Mouse (Mus musculus): Measurements from ENCODE around the gene Strip2. TPM values are rescaled to one million over a fixed set of nuclear protein-coding genes. Genes with fewer than 3 reads are reported as not detected.

Strip2 gene
- polyA plus RNA-seq, 1 experiment from 2014 or later = 3.4 TPM

DNA sequence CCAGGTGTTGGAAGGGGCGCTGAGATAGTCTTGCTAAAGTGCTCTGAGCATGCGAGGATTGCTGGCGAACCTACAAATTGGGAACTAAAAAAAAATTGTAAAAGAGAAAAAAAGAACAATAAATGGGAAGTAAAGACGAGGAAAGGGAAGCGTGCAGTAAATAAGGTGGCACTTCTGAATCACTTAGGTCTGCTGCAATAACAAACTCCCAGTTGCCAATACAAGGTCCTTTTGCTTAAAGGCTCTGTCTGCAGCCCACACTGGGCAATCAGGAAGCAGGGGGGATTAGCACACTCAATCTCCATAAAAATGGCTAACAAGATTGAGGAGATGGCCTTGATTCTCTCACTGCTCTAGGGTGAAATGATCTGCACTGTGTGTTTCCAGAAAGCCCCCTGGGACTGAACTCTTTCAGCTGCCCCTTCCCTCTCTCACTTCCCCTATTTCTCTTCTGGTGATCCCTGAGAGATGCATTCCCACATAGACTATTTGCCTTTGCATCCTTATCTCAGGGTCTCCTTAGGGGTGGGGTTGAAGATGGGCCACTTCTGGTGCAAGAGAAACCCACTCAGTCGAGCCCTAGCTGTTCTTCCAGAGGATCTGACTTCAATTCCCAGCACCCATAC, 8.9 kb downstream of the Strip2 start:
- DNase-seq (ENCODE audit: low spot score) = no peak

DNA sequence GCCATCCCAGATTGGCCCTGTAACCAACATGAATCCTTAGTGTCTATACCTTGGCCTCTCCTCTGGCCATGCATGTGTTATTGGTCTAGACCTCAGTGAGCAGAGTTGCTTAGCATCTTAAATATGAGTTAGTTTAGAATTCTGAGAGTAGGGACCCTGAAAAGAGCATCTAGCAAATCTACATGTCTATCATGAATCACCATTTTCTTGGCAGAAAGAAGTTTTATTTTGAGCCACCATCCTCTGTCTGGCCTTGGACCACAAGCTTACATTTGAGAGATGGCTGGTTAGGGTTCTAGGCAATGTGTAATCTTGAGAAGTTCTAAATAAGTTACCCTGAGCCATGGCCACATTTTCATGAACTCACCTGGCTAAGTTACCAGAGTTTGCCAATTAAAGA, 13.3 kb downstream of the Strip2 start:
- no peak for DNase-seq (ENCODE audit: low spot score)

DNA sequence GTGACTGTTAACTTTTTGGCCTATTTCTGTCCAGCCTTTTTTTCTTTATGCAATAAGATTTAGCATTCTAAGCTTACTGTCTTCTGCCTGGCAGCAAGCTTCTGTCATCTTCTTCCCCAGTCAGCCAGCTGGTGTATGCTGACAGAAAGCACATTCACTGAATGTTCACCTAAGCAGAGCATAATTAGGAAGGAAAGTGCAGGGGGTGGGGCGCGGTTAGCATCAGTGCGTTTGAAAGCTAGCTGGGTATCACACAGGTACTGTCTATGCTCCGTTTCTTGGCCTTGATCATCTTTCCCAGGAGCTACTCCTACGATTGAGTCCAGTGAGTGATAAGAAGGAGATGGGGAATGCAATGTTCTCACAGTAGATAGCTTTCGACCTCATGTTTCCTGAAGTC, 13.9 kb downstream of the Strip2 start:
- DNase-seq (ENCODE audit: low spot score) = no peak

DNA sequence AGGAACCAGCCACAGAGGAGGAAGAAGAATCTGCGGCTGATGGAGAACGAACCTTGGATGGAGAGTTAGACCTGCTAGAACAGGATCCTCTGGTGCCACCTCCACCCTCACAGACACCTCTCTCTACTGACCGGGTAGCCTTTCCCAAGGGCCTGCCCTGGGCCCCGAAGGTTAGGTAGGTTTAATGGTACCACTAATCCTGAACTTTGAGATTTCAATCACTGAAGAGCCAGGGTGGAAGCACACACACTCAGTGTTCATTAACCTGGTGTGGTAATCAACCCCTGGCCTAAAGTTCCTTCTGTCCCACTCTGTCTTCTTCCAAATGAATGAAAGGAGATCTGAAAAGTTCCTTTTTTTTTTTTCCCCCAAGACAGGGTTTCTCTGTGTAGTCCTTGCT, 14.4 kb downstream of the Strip2 start:
- no peak for DNase-seq (ENCODE audit: low spot score)

DNA sequence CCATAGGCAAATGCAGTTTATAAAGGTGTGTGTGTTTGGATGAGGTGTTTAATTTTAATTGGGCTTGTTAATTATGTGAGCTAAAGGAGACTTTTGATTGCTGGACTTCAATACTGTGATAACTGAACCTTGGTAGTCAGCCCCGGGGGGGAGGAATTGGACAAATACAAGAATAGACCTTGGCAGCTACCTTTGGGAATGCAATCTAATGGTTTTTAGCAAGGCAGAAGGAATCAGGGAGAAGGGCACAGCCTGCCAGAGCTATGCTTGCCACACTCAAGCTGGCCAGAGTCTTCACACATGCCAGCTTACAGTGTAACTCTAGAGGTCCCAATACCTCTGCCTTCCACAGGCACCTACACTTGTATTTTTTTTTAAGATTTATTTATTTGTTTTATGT, 18.9 kb downstream of the Strip2 start:
- no peak for DNase-seq (ENCODE audit: low spot score)

DNA sequence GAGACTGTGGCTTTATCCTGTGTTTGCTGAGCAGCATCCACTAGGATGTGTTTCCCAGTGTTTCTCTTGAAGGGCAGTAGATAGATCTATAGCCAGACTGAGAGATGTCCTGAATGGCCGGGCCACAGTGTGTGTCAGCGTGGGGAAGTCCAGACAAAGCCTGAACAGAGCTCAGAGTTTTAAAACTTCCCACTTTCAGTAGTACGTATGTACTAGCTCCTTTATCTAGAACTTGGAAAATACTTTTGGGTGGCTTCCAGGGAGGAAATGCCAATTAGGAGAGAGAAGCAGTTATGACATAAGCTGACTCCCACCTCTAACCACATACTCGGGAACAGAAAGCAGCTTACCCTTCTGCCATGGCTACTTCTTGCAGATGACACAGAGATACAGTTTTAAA, 23.6 kb downstream of the Strip2 start:
- DNase-seq (ENCODE audit: low spot score) = no peak

DNA sequence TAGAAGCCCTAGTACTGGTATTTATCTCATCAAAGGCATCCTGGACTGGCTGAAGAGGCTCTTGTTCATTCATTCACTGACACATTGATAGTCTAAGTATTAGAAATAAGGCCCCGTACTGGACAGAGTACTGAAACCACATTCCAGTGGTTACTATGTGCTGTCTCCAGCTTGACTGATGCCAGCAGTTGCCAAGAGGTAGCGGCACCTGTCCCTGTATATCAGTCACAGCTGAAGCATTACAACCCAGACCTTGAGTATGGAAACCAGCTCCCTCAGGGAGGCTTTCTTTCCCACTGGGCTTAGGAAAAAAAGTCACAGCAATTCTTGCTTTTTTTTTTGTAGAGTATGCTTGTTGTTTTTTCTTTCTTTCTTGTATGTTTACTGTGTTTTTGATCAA, 24.2 kb downstream of the Strip2 start:
- no peak for DNase-seq (ENCODE audit: low spot score)

DNA sequence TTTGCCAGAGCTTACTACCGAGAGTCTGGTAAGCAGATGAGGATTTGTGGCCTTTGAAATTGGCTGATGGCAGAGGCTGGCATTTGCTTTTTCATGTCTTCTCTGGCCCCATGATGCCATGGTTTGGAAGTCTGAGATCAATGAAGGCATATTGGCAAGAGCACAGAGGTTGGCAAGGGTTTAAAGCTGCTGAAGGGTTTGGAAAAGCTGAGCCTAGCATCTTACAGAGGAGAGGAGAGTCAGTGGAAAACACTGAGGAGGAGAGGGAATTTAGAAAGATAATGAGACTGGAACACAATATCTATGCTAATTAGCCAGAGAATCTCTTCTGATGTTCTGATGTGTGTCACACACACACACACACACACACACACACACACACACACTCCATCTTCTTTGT, 27.7 kb downstream of the Strip2 start:
- no peak for DNase-seq (ENCODE audit: low spot score)

DNA sequence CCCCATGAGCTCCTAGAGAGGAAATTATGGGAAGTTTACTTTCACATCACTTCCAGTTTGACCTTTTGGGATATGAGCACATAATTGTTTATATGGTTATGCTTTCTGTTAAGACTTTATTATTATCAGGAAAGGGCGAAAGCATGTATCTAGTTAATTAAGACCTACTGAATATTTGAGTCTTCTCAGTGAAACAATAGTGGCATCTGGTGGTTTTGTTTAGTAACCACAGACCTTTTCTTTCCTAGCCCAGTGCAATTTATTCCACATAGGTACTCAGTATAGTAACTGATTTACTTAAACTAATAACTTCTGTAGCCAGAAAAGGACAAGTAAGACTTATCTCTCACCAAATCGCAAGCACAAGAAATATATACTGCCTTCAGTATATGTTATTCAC, 29.8 kb downstream of the Strip2 start:
- peak; percentile 37 for DNase-seq (ENCODE audit: low spot score)

DNA sequence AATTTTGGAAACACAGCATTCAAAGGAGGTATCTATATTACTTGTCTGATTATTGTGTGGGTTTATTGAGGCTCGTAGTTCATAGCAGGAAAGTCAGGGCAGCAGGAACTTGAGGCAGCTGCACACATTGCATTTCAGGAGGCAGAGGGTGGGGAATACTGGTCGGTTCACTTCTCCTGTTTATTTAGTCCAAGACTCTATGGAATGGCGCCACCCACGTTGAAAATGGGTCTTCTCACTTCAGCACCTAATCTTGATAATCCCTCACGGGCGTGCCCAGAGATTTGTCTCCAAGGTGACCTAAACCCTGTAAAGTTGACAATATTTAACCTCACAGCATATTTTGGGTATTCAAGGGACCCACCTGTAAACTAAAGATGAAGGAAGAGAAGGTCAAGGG, 31.0 kb downstream of the Strip2 start:
- no peak for DNase-seq (ENCODE audit: low spot score)

DNA sequence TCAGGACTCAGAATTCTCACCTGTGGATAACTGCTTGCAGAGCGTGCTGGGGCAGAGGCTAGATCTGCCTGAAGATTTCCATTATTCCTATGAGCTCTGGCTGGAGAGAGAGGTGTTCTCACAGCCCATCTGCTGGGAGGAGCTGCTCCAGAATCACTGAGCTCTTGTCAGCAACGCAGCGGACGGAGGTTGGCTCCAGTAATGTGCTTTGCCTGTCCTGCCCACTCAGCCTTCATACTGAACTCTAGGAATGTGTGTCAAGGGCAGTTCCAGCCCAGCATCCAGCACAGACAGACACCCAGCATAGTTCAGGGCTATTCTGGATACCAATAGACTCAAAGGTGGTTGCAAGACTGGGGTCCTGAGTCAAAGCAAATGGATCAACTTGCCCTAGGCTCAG, 39.9 kb downstream of the Strip2 start:
- no peak for DNase-seq (ENCODE audit: low spot score)

DNA sequence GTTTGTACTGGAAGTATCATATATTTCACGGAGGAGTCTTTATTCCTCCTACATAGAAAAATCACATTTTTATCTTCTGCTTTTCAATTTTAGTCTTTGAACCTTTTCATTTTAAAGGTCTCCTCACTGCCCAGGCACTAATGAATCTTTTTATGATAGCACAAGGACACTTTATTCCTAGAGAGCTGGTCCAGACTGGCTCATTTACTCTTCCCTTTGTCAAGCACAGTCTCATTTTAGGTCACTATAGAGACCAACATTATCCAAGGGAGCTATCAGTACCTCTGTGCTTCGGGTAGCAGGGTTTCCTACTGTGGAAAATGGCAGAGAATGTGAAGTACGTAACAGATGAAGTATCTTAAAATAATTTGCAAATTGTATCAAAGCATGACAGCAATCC, 41.9 kb downstream of the Strip2 start:
- DNase-seq (ENCODE audit: low spot score) = no peak

DNA sequence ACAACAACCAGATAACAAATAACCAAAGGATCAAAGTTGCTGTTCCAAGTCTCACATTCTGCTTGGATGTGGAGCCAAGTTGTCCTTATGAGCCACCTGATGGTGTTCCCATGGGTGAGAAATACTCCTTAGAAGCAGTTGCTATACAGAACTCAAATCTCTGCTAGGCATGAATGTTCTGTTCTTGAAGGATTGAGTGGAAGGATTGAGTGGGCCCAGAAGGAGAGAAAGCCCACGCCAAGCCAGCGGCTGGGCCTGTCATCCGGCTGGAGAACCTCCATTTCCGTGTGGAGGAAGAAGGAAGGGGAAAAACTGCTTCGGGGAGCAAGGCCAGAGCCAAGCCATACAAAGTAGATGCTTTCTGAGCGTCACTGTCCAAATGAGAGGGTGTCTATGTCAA, 44.3 kb downstream of the Strip2 start:
- DNase-seq (ENCODE audit: low spot score) = no peak

DNA sequence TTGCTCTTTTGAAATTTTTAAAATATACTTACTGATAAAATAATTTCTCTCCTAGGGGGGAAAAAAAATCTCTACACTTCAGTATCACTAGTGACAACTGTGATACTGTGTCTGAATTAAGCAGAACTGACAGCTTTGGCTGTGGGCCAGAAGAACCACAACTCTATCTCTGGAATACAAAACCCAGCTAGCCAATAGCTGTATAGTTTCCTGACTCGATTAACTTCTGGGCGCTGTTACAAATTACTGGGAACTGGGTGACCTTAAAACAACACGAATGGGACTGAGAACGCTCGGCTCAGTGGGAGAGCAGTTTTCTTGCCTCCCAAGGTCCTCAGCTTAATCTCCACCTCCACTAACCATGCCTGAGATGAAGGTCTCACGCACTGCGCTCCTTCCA, 51.1 kb downstream of the Strip2 start:
- DNase-seq (ENCODE audit: low spot score) = no peak

DNA sequence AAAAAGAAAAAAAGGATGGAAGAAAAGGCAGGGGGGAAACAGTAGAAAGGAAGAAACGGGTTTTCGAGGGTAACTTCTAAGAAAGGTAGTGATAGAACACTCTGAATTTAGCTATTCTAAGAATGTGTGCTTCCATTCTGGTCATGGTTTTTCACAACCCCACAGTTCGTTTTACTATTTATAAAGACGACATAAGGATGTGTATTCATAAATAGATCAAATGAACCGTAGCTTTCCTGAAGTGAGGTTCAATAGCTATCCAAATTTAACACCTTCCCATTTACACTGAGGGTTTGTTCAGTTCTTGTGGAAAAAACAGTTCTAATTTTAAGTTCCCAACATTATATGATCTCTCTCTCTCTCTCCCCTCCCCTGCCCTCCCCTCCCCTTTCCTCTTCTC, 56.5 kb downstream of the Strip2 start:
- no peak for DNase-seq (ENCODE audit: low spot score)

DNA sequence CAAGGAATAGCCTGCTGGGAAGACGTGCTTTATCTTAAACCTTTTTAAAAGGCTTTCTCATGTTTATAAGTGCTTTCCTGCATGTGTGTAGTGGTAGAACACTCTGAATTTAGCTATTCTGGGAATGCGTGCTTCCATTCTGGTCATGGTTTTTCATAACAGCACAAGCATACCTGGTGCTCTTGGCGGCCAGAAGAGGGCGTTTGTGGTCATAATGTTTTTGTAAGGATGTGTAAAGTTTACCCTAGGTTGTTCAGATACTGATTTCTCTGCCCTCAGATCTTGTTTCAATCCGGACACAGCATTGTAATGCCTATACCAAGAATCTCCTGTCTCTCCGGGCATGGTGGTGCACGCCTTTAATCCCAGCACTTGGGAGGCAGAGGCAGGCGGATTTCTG, 58.0 kb downstream of the Strip2 start:
- peak; percentile 6 for DNase-seq (ENCODE audit: low spot score)

DNA sequence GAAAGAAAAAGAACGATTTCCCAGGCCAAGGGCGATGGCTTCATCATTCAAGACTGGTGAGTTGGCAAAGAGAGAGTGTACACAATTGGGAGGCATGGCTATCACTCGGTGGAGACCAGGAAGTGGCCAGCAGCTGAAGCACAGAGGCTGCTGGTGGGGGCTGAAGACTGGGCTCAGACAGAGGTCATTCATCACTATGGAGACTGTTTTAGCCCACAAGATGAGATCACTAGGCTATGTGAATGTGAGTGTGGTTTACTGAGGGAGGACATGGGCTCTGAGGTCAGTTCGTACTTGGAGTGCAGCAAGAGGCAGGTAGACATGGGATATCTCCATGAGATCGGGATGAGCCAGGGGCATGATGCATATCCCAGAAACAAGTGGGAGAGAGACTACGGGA, 63.6 kb downstream of the Strip2 start:
- DNase-seq (ENCODE audit: low spot score) = no peak

DNA sequence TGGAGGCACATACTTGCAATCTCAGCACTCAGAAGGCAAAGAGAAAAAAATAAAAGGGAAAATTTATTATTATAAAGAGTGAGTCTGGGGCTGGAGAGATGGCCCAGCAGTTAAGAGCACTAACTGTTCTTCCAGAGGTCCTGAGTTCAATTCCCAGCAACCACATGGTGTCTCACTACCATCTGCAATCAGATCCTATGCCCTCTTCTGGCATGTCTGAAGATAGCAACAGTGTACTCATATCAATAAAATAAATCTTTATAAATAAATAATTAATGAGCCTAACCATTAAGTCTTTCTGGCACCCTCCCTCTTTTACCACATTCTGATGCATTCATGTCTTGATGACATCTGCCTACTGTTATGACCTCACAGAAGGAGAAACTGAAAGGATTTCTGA, 65.0 kb downstream of the Strip2 start:
- no peak for DNase-seq (ENCODE audit: low spot score)

DNA sequence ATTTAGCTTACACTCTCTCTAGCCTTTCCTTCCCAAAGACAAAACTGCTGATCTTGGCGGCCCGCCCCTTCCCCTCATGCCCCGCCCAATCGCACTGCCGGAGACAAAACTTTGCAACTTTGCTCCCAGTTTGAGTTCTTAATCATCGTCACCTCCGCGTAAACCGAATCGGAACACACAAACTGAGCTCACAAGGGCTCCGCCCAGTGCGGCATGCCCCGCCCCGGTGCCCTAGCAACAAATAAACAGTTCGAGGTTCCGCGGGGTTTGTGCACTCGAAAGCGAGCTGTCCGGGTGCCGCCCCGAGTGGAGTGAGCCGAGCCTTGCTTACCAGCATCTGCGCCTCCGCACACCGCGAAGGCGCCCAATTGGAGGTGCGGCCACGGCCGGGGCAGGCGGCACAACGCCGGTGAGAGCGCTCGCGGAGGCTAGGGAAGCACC, 68.3 kb downstream of the Strip2 start:
- peak; percentile 89 for DNase-seq (ENCODE audit: low spot score)

DNA sequence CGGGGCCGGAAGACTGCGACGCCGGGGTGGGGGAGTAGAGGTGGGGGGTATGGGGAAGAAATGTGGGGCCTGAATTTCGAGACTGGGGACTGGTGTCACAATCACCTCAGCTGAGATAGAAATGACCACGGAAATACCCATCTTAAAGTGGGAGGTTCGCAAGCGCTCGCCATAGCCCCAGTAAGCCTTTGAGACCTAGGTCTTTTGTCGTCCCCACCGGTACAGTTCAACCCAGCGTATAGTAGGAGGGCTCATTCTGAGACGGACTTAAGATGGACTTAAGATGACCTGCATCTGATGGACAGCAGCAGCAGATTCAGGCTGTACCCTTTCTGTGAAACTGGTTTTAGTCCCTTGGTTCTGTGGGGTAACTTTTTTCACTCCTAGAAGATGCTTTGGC, 68.7 kb downstream of the Strip2 start:
- no peak for DNase-seq (ENCODE audit: low spot score)

DNA sequence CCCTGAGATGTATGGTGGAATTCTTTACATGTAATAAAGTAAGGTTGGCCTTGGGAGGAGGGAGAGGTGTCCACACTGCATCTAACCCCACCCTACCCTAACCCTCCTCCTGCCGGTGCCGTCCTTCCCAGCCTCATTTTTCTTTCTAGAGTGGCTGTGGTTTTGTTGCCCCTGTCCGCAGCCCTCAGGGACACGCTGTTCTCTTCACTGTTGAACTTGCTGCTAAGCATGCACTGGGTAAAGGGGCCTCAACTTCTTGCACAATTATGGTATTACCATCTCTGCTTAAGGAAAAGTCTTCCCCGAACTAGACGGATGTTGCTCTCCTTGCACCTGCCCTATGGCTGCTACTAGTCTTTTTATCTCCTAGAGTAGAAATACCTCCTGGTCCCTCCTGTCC, 69.2 kb downstream of the Strip2 start:
- peak; percentile 19 for DNase-seq (ENCODE audit: low spot score)

DNA sequence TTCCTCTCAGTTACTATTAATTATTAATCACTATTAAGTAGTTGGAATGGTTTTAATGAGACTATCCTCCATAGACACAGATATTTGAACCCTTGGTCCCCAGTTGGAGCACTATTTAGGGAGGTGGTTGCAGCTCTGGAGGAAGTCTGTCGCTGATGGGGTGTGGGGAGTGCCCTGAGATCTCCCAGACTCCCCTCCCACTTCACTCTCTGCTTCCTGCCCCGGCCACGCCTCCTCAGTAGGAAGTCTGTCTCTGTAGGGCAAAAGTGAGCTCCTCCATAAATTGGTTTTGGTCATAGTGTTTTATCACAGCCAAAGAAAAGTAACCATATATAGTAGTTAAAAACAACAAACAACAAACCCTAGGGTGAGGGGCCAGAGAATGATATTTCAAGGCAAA, 70.4 kb downstream of the Strip2 start:
- no peak for DNase-seq (ENCODE audit: low spot score)

DNA sequence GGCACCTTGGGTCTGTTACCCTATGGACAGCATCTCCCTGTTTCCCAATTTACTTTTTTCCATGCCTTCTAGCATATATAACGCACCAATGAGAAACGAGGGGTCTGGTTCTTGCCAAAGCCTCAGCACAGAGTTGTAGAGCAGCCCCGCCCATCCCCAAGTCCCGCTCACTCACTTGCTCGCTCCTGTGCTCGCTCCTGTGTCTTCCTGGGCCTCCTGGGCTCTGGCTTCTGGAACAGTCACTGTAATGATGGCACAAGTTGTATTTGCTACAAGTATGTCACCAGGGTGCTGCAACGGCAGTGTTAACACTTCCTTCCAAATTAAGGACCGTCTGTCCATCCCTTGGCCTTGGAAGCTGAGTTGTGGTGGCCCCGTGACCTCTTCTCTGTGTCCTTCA, 81.3 kb downstream of the Strip2 start:
- no peak for DNase-seq (ENCODE audit: low spot score)

DNA sequence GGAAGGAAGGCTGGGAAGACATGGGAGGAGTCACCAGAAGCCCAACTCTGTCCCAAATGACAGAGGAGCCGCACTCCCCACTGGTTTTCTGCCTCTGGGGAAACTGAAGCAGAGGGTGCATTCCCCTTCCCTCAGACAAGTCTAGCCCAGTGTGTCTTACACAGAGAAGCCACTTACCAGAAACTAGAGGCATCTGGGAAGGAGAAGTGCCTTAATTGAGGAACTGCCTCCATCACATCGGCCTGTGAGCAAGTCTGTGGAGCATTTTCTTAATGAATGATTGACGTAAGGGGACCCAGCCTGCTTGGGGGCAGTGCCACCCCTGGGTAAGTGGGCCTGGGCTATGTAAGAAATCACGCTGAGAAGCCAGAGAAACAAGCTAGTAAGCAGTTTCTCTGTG, 82.0 kb downstream of the Strip2 start:
- DNase-seq (ENCODE audit: low spot score) = no peak

Data from thymus, postnatal 0 days (tissue).